Mouse (Mus musculus) olfactory bulb, adult 2 months (tissue): ENCODE measurements around the gene Suclg2. TPM values are rescaled to one million over a fixed set of nuclear protein-coding genes. Genes with fewer than 3 reads are reported as not detected.

Experiments used
- H3K27ac ChIP-seq: fragments of 200-500 bp; 2 replicates; pipeline ENCODE4 v1.5.1; 2012; ENCODE audit warnings: low read depth, low read length; ENCODE audit not compliant: insufficient read depth
- H3K4me1 ChIP-seq: fragments of 200-500 bp; 2 replicates; pipeline ENCODE4 v1.6.1; 2012; ENCODE audit warnings: low read length; ENCODE audit not compliant: control insufficient read depth, insufficient read depth
- H3K4me3 ChIP-seq: fragments of 200-500 bp; 2 replicates; pipeline ENCODE4 v1.5.1; 2012; ENCODE audit warnings: mild to moderate bottlenecking, low read depth, low read length, moderate library complexity; ENCODE audit not compliant: insufficient read depth
- CTCF ChIP-seq: fragments of 200-500 bp; IDR thresholded peaks from 2 replicates; pipeline ENCODE4 v1.5.1; 2012; ENCODE audit warnings: low read depth, mild to moderate bottlenecking, low read length, moderate library complexity; ENCODE audit not compliant: insufficient read depth
- POLR2A ChIP-seq: fragments of 200-500 bp; IDR thresholded peaks from 2 replicates; pipeline ENCODE4 v1.6.1; 2012; ENCODE audit warnings: mild to moderate bottlenecking, low read depth, low read length, moderate library complexity; ENCODE audit not compliant: insufficient read depth
- WGBS: fragments of 180-500 bp; shearing (Covaris S2); methylation state at CpG from one replicate; pipeline ENCODE4 v1.1.7; 2018; 5-methylcytosine and 5-hydroxymethylcytosine counted together
- polyA plus RNA-seq: library from polyadenylated mRNA; stranded (reverse); fragments of >200 nt; gene quantifications from 2 replicates; pipeline ENCODE4 v1.2.4, GENCODE M21; 2012; ENCODE audit warnings: low replicate concordance; ENCODE audit not compliant: missing spikeins, insufficient read depth, insufficient read length

Gene Suclg2
- polyA plus RNA-seq, 1 experiment: not detected

DNA sequence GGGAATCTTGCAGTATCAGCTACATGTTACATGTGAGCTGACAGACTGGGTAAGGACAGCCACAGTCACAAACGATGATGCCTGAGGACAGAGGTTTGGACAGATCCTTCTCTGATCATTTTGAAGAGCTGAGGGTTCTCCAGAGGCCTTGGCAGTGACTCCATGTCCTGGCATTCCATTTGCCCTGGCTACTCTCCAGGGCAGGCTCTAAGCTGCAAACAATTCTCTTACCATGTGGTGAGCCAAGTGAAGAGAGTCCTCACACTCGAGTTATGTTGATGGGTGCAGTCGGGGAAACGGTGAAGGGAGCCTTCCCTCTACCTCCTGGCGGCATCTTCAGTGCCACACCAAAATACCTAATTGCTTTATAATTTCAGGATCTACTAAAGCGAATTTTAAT is 235.5 kb downstream of the Suclg2 start:
- Histone ChIP-seq H3K4me3 (no peak overlapping the region), H3K27ac (no peak overlapping the region), H3K4me1 (no peaks in the 10 kb centered on the region; the same call in 1 of the 2 replicates)
- WGBS: 59% methylated on average over 6 of the region's 6 CpGs
- TF ChIP-seq POLR2A: no peak
- TF ChIP-seq CTCF: no peak

DNA sequence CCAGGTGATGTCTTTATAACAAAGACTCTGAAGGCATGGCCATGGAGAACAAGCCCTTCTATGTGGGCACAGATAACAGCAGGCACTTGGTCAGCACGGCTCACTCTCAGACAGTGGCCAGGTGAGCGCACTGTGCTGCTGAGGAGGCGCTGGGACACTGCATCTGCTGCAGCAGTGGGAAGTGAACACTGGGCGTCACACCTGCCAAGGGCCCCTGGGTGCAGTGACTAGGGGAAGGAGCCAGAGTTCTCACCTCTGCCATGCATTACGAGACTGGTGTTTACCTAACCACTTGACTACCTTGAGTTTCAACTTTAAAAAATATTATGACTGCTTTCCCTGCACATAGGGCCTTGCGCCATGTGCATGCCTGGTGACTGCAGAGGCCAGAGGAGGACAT is 238.8 kb downstream of the Suclg2 start:
- H3K27ac ChIP-seq: no peak overlapping the region
- WGBS: 97% methylated on average over 6 of the region's 6 CpGs
- no peak overlapping the region for H3K4me3 ChIP-seq
- TF ChIP-seq POLR2A (no peak), CTCF (no peak)
- no peaks in the 10 kb centered on the region; the same call in 1 of the 2 replicates for H3K4me1 ChIP-seq

DNA sequence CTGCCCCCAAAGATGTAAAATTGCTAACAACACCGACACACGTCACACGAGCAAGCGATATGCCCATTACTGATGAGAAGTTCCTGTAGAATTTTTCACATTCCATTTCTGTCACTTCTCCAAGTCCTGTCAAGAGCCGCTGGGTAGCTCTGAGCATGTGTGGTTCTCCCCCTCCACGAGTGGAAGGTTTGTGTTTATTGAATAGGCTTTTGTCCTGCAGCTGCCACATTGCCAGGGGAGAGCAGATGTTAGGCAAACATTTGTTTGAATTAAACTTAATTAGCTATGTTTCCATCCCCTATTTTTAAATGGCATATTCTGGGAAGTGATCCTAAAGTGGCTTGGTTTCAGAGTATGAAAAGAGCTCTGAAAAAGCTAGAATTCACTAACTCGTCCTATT is 249.1 kb downstream of the Suclg2 start:
- H3K27ac ChIP-seq: no peak overlapping the region
- H3K4me1 ChIP-seq: no peaks in the 10 kb centered on the region
- TF ChIP-seq POLR2A (no peak), CTCF (no peak)
- 37% methylated on average over 7 of the region's 7 CpGs for WGBS
- H3K4me3 ChIP-seq: no peak overlapping the region

DNA sequence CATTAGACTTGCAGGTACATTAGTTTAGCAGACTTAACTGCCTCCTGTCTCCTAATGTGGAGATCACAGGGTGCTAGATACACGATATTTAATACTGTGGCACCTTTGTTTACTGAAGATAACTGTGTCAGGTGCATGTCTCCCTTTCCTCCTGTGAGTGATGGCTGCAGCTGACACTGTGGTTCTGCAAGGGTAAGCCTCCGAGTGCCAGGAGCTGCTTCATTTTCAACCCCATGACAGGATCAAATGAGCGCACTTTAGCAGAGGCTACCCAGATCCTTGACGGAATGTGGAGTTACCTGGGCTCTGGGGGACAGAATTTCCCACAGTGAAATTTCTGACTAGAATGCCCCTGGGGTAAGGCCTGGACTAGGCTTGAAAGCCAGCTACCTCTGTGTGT is 253.3 kb downstream of the Suclg2 start:
- no peak overlapping the region for H3K27ac ChIP-seq
- H3K4me1 ChIP-seq: no peaks in the 10 kb centered on the region
- TF ChIP-seq CTCF (no peak), POLR2A (no peak)
- 92% methylated on average over 4 of the region's 4 CpGs for WGBS
- no peak overlapping the region for H3K4me3 ChIP-seq

DNA sequence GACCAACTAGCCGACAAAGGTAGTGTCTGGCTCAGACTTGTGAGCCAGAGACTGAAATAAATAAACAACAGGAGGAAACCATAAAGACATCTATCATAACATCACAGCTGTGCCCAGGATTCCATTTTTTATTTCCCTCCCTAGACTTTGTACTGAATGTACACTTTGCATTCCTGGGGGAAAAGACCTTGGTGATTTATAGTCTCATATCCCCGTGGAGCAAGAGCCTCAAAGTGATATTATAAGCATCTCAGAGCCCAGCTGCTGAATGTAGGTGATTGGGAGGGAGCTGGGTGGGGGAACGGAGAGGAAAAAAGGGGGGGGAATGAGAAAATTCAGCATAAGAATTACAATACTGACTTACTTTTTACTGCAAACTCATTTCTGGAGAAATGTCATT is 259.2 kb downstream of the Suclg2 start:
- WGBS: 73% methylated on average over 3 of the region's 3 CpGs
- TF ChIP-seq CTCF (no peak), POLR2A (no peak)
- Histone ChIP-seq H3K27ac (no peak overlapping the region), H3K4me1 (no peaks in the 10 kb centered on the region), H3K4me3 (no peak overlapping the region)

DNA sequence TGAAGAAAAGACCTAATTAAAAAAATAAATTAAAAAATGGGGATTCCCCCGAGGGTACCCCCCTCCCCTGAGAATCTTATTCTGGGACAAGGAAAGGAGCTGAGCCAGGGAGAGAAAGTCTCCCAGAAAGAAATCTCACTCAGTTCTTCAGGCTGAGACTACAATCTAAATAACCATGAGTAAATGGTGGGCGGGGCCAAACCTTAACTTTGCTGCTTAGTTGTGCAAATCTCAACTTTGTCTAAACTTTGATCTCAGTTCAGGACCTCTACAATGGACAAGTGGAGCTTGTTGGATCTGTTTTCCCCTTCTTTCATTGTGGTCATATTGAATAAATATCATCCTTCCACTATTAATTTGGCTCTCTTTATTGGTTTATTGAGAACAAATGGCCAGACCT is 272.4 kb downstream of the Suclg2 start:
- no peak overlapping the region for H3K27ac ChIP-seq
- TF ChIP-seq CTCF (no peak), POLR2A (no peak)
- no peak overlapping the region for H3K4me3 ChIP-seq
- WGBS: 80% methylated on average over 2 of the region's 2 CpGs
- no peaks in the 10 kb centered on the region for H3K4me1 ChIP-seq

DNA sequence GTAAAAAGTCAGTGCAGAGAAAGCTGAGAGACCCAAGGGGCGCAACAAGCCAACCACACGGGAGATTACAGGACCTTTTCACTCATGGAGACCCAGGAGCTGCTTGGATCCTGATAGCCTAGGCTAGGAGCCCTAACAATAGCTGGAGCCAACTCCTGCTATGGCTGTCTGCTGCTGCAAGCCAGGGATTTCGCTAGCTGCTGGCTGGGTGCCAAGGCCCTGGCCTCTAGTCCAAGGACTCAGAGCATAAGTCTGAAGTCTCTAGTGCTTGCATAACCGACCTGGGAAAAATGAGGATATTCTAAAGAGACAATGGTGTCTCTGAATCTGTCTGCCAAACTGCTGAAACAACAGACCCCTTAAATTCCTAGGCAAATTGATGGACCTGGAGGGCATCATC is 273.6 kb downstream of the Suclg2 start:
- H3K4me1 ChIP-seq: no peaks in the 10 kb centered on the region
- TF ChIP-seq POLR2A (no peak), CTCF (no peak)
- 55% methylated on average over 4 of the region's 4 CpGs for WGBS
- H3K27ac ChIP-seq: no peak overlapping the region
- H3K4me3 ChIP-seq: no peak overlapping the region
